Mouse (Mus musculus) Patski (cell line): ENCODE data around the gene Rnf150. TPM values are rescaled to one million over a fixed set of nuclear protein-coding genes. Genes with fewer than 3 reads are reported as not detected.

Experiments used
- ATAC-seq: fragments of 100-300 bp; one replicate; pipeline ENCODE4 v1.8.0; 2021
- CTCF ChIA-PET: fragments of 350-600 bp; sonication (Branson Sonifier 250); formaldehyde crosslinking; loops from one replicate; lab custom pipeline; 2022; ENCODE audit warnings: inconsistent platforms; lab: Charles Lee
- POLR2A ChIA-PET: fragments of 350-600 bp; sonication (Branson Sonifier 250); formaldehyde crosslinking; loops from one replicate; lab custom pipeline; 2022; ENCODE audit warnings: antibody characterized with exemption, inconsistent platforms; lab: Charles Lee
- DNase-seq: peaks from one replicate; pipeline ENCODE4 v3.0.0-alpha.2; 2011; ENCODE audit warnings: low read depth, low spot score
- H3K27me3 ChIP-seq: fragments of 371-371 bp; one replicate; pipeline ENCODE4 v1.5.1; 2021
- CTCF ChIP-seq: fragments of 100-300 bp; IDR thresholded peaks from one replicate; pipeline ENCODE4 v1.5.1; 2021
- in situ Hi-C: fragments of 300-500 bp; cut with MboI; formaldehyde crosslinking; loops from 3 replicates; pipeline ENCODE4 v1.11.1; 2018; ENCODE audit warnings: low pct_unique_long_range_greater_than_20kb, mixed read lengths
- polyA plus RNA-seq: library from polyadenylated mRNA; unstranded; gene quantifications from one replicate; pipeline ENCODE4 v1.2.3, GENCODE M21; 2021

The Rnf150 gene
- polyA plus RNA-seq, 1 experiment from 2014 or later: 19.1 TPM

DNA sequence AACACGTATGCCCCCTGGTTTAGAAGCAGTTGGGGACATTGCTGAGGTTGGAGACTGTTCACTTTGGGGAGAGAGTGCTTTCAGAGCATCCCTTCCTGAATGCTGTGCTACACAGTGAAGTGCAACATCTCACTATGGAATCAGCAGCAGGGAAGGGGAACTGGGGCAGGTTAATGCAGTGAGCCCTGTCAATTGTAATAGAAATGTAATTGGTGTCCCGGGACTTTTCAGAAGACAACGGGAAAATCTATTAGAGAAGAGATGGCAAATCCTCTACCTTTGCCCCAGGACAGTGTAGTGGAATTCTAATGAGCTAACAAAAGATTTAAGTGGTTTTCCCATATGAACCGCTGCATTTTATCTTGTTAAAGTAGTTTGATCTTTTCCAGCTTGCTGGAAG lies 21.3 kb downstream of the Rnf150 start:
- in situ Hi-C loops: no loop called here
- no peak for ATAC-seq
- POLR2A ChIA-PET: interaction anchor here (1.1 kb wide), 1 partner anchor 9 kb away, joined by 3 read pairs; no protein-coding TSS in a partner anchor

DNA sequence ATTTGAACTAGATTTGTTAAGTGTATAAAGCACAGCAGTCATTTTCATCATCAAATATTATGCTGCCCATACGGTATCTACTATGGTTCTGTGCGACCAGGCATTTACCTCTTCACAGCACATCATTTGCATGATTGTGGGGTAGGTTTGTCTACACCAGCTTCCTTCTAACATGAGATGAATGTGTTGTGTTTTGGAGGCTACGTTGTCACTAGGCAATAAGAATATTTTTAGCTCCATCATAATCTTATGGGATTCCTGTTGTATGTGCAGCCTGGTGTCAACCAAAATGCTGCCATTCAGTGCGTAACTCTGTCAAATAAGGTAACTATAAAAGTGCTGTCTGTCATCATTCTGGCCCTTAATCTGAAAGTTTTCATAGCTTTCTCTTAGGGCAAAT lies 24.1 kb downstream of the Rnf150 start:
- in situ Hi-C loops: no loop called here
- TF ChIP-seq CTCF: no peak

More for the DNA sequence above, 21.3 kb downstream of the Rnf150 start:
- TF ChIP-seq CTCF: no peak
- CTCF ChIA-PET: interaction anchor here (1.2 to 1.7 kb wide), 2 partner anchors 8 to 58 kb away, joined by 3 read pairs; no protein-coding TSS in a partner anchor
- no peaks in the 10 kb centered on the region for H3K27me3 ChIP-seq
- DNase-seq: no peak

DNA sequence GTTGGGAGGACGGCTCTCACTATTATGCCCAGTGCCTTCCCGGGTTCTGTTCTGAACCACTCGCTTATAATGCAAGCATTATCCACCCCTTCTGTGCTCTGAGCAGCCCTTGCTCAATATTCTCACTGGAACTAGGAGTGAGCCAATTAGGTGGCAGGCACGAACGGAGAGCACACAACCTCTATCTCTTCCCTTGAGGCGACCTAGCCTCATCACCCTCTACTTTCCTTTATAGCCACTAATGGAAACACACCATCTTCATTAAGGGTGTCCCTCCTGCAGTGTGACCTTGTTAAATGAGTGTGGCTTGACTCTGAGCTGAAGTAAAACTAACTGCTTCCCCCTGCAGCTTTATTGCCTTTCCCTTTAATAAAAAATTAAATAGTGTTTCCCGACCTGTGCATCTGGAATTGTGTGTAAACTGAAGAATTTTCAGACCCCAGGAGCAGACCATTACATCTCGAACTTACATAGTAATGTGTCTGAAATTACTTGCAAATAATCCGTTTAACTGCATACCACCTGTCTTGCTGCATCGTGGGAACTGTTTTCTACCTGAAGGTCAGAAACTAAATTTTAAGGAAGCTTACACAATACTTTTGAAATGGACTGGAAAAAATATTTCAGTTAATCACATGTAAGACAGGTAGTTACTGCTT lies 26.0 kb downstream of the Rnf150 start:
- no peak for ATAC-seq
- CTCF ChIA-PET: no interaction called here

More for the DNA sequence above, 24.1 kb downstream of the Rnf150 start:
- ChIA-PET CTCF (interaction anchor here (1.6 kb wide), 1 partner anchor 18 kb away, joined by 3 read pairs; no protein-coding TSS in a partner anchor), POLR2A (no interaction called here)
- no peak for ATAC-seq
- H3K27me3 ChIP-seq: no peaks in the 10 kb centered on the region
- no peak for DNase-seq

DNA sequence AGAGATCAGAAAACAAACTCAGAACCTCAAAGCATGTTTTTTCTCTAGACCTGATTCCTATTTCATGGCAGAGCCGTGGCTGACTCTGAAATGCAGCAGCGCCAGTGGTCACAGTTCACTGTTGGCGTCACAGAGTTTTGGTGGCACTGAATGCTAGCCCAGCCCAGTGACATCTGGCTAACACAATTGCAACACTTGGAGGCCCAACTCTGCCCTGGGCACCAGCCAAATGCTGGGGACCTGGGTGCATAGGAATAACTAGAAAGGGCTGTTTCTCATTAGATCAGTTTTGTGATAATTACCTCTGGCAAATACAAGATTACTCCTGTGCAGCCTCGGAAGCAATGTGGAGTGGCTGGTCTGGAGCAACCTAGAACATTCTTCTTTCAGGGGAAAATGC lies 31.9 kb downstream of the Rnf150 start:
- in situ Hi-C loops: no loop called here
- POLR2A ChIA-PET: no interaction called here
- no peaks in the 10 kb centered on the region for H3K27me3 ChIP-seq
- TF ChIP-seq CTCF: no peak
- ATAC-seq: no peak
- DNase-seq: no peak
- CTCF ChIA-PET: interaction anchor here (1.3 kb wide), 1 partner anchor 12 kb away, joined by 3 read pairs; no protein-coding TSS in a partner anchor

More for the DNA sequence above, 26.0 kb downstream of the Rnf150 start:
- in situ Hi-C loops: no loop called here
- TF ChIP-seq CTCF: no peak
- POLR2A ChIA-PET: no interaction called here
- H3K27me3 ChIP-seq: no peaks in the 10 kb centered on the region
- DNase-seq: no peak

DNA sequence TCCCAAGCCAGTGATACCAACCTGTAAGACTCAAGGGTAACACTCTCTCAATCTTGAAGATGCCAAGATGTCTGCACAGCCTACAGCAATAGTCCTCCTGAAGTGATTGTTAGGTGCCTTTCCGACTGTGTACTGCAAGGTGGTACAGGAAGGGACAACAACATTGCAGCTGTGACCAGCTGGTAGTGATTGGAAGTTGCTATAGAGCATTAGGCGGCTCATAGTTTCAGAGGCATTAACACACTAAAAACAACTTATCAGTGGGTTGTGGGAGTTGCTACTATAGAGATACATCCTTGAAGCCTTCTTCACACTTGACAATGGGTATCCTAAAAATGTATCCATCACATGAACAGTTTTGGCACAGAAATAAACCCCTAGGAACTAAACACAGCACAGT lies 33.6 kb downstream of the Rnf150 start:
- in situ Hi-C loops: no loop called here
- DNase-seq (no peak), ATAC-seq (no peak)
- ChIA-PET CTCF (no interaction called here), POLR2A (no interaction called here)
- H3K27me3 ChIP-seq: no peaks in the 10 kb centered on the region
- TF ChIP-seq CTCF: no peak

DNA sequence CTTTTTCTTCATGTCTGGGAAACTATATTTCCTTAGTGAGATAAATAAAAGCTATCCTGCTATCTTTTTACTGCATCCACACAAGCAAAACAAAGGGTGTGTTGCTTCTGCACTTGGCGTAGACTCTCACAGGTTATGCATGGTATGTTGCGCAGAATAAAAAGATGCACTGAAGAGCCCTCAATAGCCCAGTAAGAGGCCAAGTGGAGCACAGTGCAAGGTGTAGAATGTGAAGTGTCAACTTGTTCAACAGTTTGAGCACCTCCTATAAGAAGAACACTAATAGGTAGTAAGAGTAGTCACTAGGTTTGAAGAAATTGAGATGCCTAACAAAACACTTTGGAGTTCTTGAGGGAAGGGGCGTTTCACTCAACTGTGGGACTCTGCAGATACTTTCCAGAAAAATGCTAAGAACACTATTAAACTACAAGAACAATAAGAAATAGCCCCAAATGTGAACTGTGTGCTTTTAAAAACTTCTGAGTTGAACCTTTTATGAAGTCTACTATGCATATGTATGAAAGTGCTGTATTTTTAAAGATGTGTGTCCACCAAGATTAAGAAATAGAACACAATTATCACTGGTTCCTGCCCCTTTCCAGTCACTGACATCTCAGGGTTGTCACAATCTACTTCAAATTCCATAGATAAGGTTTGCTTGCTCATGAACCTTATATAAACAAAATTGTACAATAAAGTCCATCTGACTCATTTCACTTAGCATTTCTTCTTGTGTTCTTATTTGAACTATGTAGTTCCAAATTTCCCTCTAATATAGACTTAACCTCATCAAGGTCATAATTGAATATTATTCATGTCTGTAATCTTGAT lies 34.7 kb downstream of the Rnf150 start:
- POLR2A ChIA-PET: no interaction called here
- ATAC-seq (no peak), DNase-seq (no peak)
- in situ Hi-C loops: no loop called here
- no peak for TF ChIP-seq CTCF
- CTCF ChIA-PET: no interaction called here
- no peaks in the 10 kb centered on the region for H3K27me3 ChIP-seq

DNA sequence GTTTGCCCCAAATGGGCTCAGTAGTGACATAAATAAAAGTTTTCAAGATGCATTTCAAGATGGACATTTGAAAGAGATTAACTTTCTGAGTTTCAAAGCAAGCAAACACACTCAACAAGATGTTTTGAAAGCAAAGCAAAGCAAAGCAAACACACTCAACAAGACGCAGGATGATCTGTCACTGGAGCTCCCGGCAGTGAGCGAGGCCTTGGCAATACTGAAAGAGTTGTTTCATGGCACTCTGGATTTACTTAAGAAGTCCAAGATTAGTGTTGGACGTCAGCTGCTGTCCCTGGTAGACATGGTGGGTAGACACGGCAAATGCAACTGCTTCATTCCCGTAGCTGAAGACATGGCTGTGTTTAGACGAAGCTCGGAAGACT lies 35.3 kb downstream of the Rnf150 start:
- H3K27me3 ChIP-seq: no peaks in the 10 kb centered on the region
- ChIA-PET CTCF (no interaction called here), POLR2A (no interaction called here)
- in situ Hi-C loops: no loop called here
- no peak for TF ChIP-seq CTCF
- ATAC-seq: no peak
- no peak for DNase-seq

DNA sequence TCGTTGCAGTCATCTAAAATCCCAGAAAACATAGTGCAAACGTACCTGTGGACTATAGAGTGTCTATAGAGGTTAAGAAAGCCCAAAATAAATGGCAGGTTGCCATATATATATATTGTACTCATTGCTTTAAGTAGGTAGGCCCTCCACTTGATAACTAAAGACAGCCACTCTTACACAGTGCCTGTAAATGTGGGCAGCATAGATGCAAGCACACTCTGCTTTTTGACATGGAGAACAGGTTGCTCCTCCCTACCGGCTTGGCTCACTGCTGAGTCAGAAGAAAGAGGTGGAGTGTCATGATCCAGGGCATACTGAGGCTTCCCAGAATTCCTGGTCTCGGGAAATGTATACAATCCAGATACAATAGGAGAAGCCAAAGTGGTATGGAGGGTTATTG lies 37.8 kb downstream of the Rnf150 start:
- DNase-seq (no peak), ATAC-seq (no peak)
- TF ChIP-seq CTCF: no peak
- ChIA-PET POLR2A (no interaction called here), CTCF (interaction anchor here (1.2 kb wide), 1 partner anchor 11 kb away, joined by 3 read pairs; no protein-coding TSS in a partner anchor)
- in situ Hi-C loops: no loop called here
- H3K27me3 ChIP-seq: no peaks in the 10 kb centered on the region

DNA sequence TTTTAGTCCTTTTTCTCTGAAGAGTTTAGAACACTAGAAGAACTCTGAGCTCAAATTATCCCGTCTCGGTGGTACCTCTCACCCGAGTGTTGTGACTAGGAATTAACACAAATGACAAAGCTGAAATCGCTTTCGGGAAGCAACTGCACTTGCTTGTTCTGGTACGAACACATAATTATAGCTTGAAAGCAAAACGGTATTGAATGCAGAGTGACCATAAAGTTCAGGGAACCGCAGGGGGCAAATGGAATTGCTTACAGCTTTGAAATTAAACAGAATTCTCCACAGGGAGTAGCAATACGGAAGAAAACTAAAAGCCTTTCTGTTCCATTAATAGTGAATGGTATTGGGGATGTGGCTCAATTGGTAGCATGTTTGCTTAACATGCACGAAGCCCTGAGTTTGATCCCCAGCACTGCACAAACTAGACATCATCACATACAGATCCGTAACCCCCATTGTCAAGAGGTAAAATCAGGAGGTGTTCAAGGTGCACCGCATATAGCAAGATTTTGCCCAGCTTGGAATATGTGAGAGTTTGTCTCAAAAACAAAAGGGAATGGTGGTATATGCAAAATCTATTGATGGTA lies 38.5 kb downstream of the Rnf150 start:
- TF ChIP-seq CTCF: no peak
- ChIA-PET POLR2A (no interaction called here), CTCF (interaction anchor here (1.2 kb wide), 1 partner anchor 11 kb away, joined by 3 read pairs; no protein-coding TSS in a partner anchor)
- no peak for ATAC-seq
- in situ Hi-C loops: no loop called here
- H3K27me3 ChIP-seq: no peaks in the 10 kb centered on the region
- no peak for DNase-seq

DNA sequence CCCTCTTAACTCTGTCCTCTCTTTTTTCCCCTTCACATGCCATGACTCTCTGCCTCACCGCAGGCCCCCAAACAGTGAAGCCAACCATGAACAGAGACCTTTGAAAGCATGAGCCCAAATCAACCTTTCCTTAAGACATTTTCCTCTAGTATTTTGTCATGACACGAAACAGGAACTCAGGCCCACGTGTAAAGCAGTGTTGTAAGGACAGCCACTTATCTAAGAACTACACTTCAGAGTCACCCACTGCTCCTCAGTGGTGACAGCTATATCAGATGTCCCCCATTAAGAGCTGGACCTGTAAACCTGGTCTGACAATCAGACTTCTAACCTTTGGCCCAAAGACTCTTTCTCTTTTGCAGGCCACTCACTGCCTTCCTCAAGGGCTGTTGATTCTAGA lies 40.3 kb downstream of the Rnf150 start:
- CTCF ChIA-PET: no interaction called here
- TF ChIP-seq CTCF: no peak
- H3K27me3 ChIP-seq: no peaks in the 10 kb centered on the region
- DNase-seq (no peak), ATAC-seq (no peak)
- POLR2A ChIA-PET: no interaction called here
- in situ Hi-C loops: no loop called here
